Comparison of ENCODE assay signal across 16 mouse cellular contexts in the genomic region with DNA sequence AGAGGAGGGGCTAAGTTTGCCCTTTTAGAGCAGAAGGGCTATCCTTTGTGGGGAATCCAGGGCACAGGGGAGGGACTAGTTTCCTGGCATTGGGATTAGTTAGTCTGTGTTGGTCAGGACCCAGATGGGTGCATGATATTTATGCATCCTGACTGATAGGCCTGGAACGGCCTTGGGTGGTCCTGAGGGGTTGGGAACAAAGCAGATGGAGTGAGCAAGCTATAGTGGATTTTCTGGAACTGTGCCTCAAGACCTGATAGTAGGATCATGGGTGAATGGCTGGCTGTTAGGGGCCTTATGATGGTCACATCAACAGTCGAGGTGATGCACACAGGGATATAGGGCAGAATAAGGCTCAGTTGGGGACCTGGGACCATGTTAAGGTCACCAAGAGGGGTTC. TPM values are rescaled to one million over a fixed set of nuclear protein-coding genes. Genes with fewer than 3 reads are reported as not detected.
DNase-seq lines count a peak whose midpoint lies in the region; ATAC-seq and TF ChIP-seq lines count a peak whose summit lies in the region.
"Had no signal": no experiment of that assay in that cellular context is flagged by ENCODE, and none has a peak within 500 bp of the region (broad histone marks: within the 10 kb centered on the region; RNA-seq: fewer than 3 reads in every experiment).

No protein-coding gene starts in this region.

- no peak overlapping the region for H3K9ac ChIP-seq in stomach, embryonic 15.5 days
- H3K9ac ChIP-seq in stomach, postnatal 0 days (ENCODE audit: low read length): no peak overlapping the region
- H3K9ac ChIP-seq in hindbrain, postnatal 0 days (replicated peaks; ENCODE audit: low read length): no peak overlapping the region; the same call in 1 of the 2 replicates
- H3K9ac ChIP-seq: forebrain, embryonic 12.5 days; heart, embryonic 12.5 days; liver, embryonic 12.5 days; midbrain, embryonic 12.5 days had no signal

- no peak for TF ChIP-seq EP300 in stomach, postnatal 0 days (optimal IDR thresholded peaks at IDR 0.05)

- H3K36me3 ChIP-seq in stomach, embryonic 15.5 days: no peaks in the 10 kb centered on the region
- H3K36me3 ChIP-seq in stomach, postnatal 0 days (ENCODE audit: control insufficient read depth, insufficient read depth, low read length): no peaks in the 10 kb centered on the region
- no peaks in the 10 kb centered on the region for H3K36me3 ChIP-seq in hindbrain, postnatal 0 days (ENCODE audit: insufficient read depth, low read length)
- H3K36me3 ChIP-seq: heart, embryonic 12.5 days; liver, embryonic 12.5 days had no signal

- no peak for DNase-seq in layer of hippocampus, adult 2 months (ENCODE audit: low spot score in 2 of 2)
- no peak for DNase-seq in layer of hippocampus, adult 9-10 months (ENCODE audit: low spot score)
- DNase-seq in stomach, postnatal 0 days (ENCODE audit: low spot score): no peak
- DNase-seq in hindbrain, postnatal 0 days (ENCODE audit: low spot score): peak; percentile 68
- no peak for DNase-seq in ovary, postnatal 14 days (ENCODE audit: low spot score)
- DNase-seq in thymus, postnatal 4 days: no peak
- DNase-seq: spleen, adult 18-20 months had no signal

- 0 out of 2 replicates have a peak, but pooled peaks have one; percentile 14 for ATAC-seq in stomach, embryonic 15.5 days (ENCODE audit: insufficient read depth, low FRiP score, low read depth)
- ATAC-seq in stomach, postnatal 0 days (ENCODE audit: low FRiP score, low TSS enrichment): no peak
- peak; percentile 67 for ATAC-seq in hindbrain, postnatal 0 days
- ATAC-seq: activated CD4-positive, CD25-positive, alpha-beta regulatory T cell, adult 4 months; liver, embryonic 12.5 days; lung, postnatal 0 days had no signal

- H3K4me2 ChIP-seq in stomach, embryonic 15.5 days: no peak overlapping the region
- no peak overlapping the region for H3K4me2 ChIP-seq in stomach, postnatal 0 days (replicated peaks; ENCODE audit: low read depth)
- no peak overlapping the region for H3K4me2 ChIP-seq in hindbrain, postnatal 0 days (ENCODE audit: low read depth, low read length)
- H3K4me2 ChIP-seq: forebrain, embryonic 12.5 days; heart, embryonic 12.5 days; liver, embryonic 12.5 days; midbrain, embryonic 12.5 days had no signal

- H3K27me3 ChIP-seq in stomach, embryonic 15.5 days (replicated peaks): 0 out of 2 replicates have a peak, but pooled peaks cover under 1% of the 10 kb centered on the region
- H3K27me3 ChIP-seq in stomach, postnatal 0 days (ENCODE audit: control insufficient read depth, insufficient read depth, low read length): no peaks in the 10 kb centered on the region
- no peaks in the 10 kb centered on the region for H3K27me3 ChIP-seq in hindbrain, postnatal 0 days (ENCODE audit: insufficient read depth, low read length)
- H3K27me3 ChIP-seq: forebrain, embryonic 12.5 days; midbrain, embryonic 12.5 days had no signal

- TF ChIP-seq CTCF in layer of hippocampus, adult 2 months (conservative IDR thresholded peaks at IDR 0.05): no peak
- TF ChIP-seq CTCF in stomach, postnatal 0 days (IDR thresholded peaks at IDR 0.05; ENCODE audit: low read depth): no peak
- TF ChIP-seq CTCF in hindbrain, postnatal 0 days (IDR thresholded peaks at IDR 0.05; ENCODE audit: low read depth): no peak

- WGBS in stomach, embryonic 15.5 days: 68% methylated on average over 2 of the region's 2 CpGs
- WGBS in stomach, postnatal 0 days: 81% methylated on average over 2 of the region's 2 CpGs
- 48% methylated on average over 2 of the region's 2 CpGs for WGBS in hindbrain, postnatal 0 days

- H3K4me3 ChIP-seq in layer of hippocampus, adult 2 months: no peak overlapping the region
- no peak overlapping the region for H3K4me3 ChIP-seq in stomach, embryonic 15.5 days (replicated peaks)
- H3K4me3 ChIP-seq in stomach, postnatal 0 days (ENCODE audit: low read depth, low read length): no peak overlapping the region
- no peak overlapping the region for H3K4me3 ChIP-seq in hindbrain, postnatal 0 days (ENCODE audit: low read length)
- H3K4me3 ChIP-seq: forebrain, embryonic 12.5 days; heart, embryonic 12.5 days; liver, embryonic 12.5 days; midbrain, embryonic 12.5 days had no signal

- peak overlapping the region; percentile 39; the same call in 1 of the 2 replicates for H3K27ac ChIP-seq in layer of hippocampus, adult 2 months
- no peak overlapping the region for H3K27ac ChIP-seq in stomach, embryonic 15.5 days
- H3K27ac ChIP-seq in stomach, postnatal 0 days (replicated peaks): no peak overlapping the region
- peak overlapping the region; percentile 63; the same call in 1 of the 2 replicates for H3K27ac ChIP-seq in hindbrain, postnatal 0 days
- H3K27ac ChIP-seq: forebrain, embryonic 12.5 days; kidney, postnatal 0 days; liver, embryonic 12.5 days; midbrain, embryonic 12.5 days had no signal

- H3K9me3 ChIP-seq in stomach, embryonic 15.5 days: no peaks in the 10 kb centered on the region
- no peaks in the 10 kb centered on the region for H3K9me3 ChIP-seq in stomach, postnatal 0 days (ENCODE audit: control insufficient read depth, low read length)
- no peaks in the 10 kb centered on the region for H3K9me3 ChIP-seq in hindbrain, postnatal 0 days (ENCODE audit: low read length)
- H3K9me3 ChIP-seq: forebrain, embryonic 12.5 days; liver, embryonic 12.5 days; midbrain, embryonic 12.5 days had no signal

- no peaks in the 10 kb centered on the region for H3K4me1 ChIP-seq in stomach, embryonic 15.5 days
- no peaks in the 10 kb centered on the region for H3K4me1 ChIP-seq in stomach, postnatal 0 days (replicated peaks; ENCODE audit: control insufficient read depth, insufficient read depth)
- peaks cover 42% of the 10 kb centered on the region for H3K4me1 ChIP-seq in hindbrain, postnatal 0 days (ENCODE audit: insufficient read depth, low read length)
- H3K4me1 ChIP-seq: heart, embryonic 12.5 days; liver, embryonic 12.5 days had no signal

RNA-seq across cellular contexts. Expression of a gene that starts 8.4 kb away (rescaled TPM):
- total RNA-seq in layer of hippocampus, adult 2 months (2021): 100 to 1,000 TPM; 249 to 259 TPM
- 5.6 and 6.1 TPM in 2 replicates for polyA plus RNA-seq in stomach, embryonic 15.5 days (2015; fragmentation: Nextera tagmentation; extraction: Ambion mirVana)
- 2.6 and 3.4 TPM in 2 replicates for polyA plus RNA-seq in stomach, postnatal 0 days (2015; fragmentation: Nextera tagmentation; extraction: Ambion mirVana)
- 474 and 567 TPM in 2 replicates for total RNA-seq in hindbrain, postnatal 0 days (2014; rRNA removed)
- 180 and 181 TPM in 2 replicates for polyA plus RNA-seq in hindbrain, postnatal 0 days (2015; fragmentation: Nextera tagmentation; extraction: Ambion mirVana)
- total RNA-seq: common myeloid progenitor, adult 5-6 weeks had no signal
- polyA plus RNA-seq: activated CD4-positive, CD25-positive, alpha-beta regulatory T cell, adult 4 months had no signal

Comparison
In these comparisons a context has a peak if more than half of its experiments do, and no peak if none do; other contexts are left out.
1. H3K27ac ChIP-seq: peak in layer of hippocampus, adult 2 months (single experiment) and hindbrain, postnatal 0 days (single experiment); none in stomach, embryonic 15.5 days (single experiment) and stomach, postnatal 0 days (single experiment).
2. RNA of a gene that starts 8.4 kb away (polyA plus RNA-seq): 180 to 181 TPM in hindbrain, postnatal 0 days; 5.6 to 6.1 TPM in stomach, embryonic 15.5 days and 2.6 to 3.4 TPM in stomach, postnatal 0 days; every median in the first group is over 10 times any median in the second.